Mouse (Mus musculus) midbrain, embryonic 10.5 days (tissue): ENCODE data around the gene Lypla2. TPM values are rescaled to one million over a fixed set of nuclear protein-coding genes. Genes with fewer than 3 reads are reported as not detected.

Experiments used
- DNase-seq: peaks from one replicate; pipeline ENCODE4 v3.0.0-alpha.2; 2017; ENCODE audit warnings: low spot score
- H3K27ac ChIP-seq: fragments of 300-500 bp; sonication (generic); replicated peaks from 2 replicates; pipeline ENCODE4 v1.5.1; 2016; ENCODE audit warnings: mild to moderate bottlenecking
- H3K27me3 ChIP-seq: fragments of 300-500 bp; sonication (generic); 2 replicates; pipeline ENCODE4 v1.6.1; 2016; ENCODE audit warnings: low read depth, mild to moderate bottlenecking; ENCODE audit not compliant: poor library complexity, severe bottlenecking
- H3K36me3 ChIP-seq: fragments of 300-500 bp; sonication (generic); 2 replicates; pipeline ENCODE4 v1.6.1; 2016; ENCODE audit warnings: mild to moderate bottlenecking, moderate library complexity
- H3K4me1 ChIP-seq: fragments of 300-500 bp; sonication (generic); 2 replicates; pipeline ENCODE4 v1.6.1; 2016
- H3K4me3 ChIP-seq: fragments of 300-500 bp; sonication (generic); 2 replicates; pipeline ENCODE4 v1.5.1; 2016; ENCODE audit warnings: mild to moderate bottlenecking, moderate library complexity
- H3K9me3 ChIP-seq: fragments of 300-500 bp; sonication (generic); replicated peaks from 2 replicates; pipeline ENCODE4 v1.6.1; 2016; ENCODE audit warnings: mild to moderate bottlenecking
- WGBS: fragments of 180-500 bp; shearing (Covaris S2); methylation state at CpG from one replicate; pipeline ENCODE4 v1.1.7; 2016; 5-methylcytosine and 5-hydroxymethylcytosine counted together
- polyA plus RNA-seq: library from polyadenylated mRNA; unstranded; fragments of >200 nt; fragmentation: Nextera tagmentation; extraction: Ambion mirVana; gene quantifications from 2 replicates; pipeline ENCODE4 v1.2.1, GENCODE M21; 2016

Lypla2 gene
- polyA plus RNA-seq, 1 experiment from 2014 or later, result 214 TPM

- no peaks in the 10 kb centered on the region for H3K27me3 ChIP-seq
- H3K9me3 ChIP-seq, result no peaks in the 10 kb centered on the region
- peaks cover 36% of the 10 kb centered on the region for H3K36me3 ChIP-seq
- peak overlapping the region; percentile 85 for H3K4me3 ChIP-seq
- WGBS, result 97% methylated on average over 1 of the region's 1 CpGs
- H3K4me1 ChIP-seq, result peaks cover 17% of the 10 kb centered on the region
- no peak overlapping the region for H3K27ac ChIP-seq
- DNase-seq, result no peak
These were observed 50.2 kb downstream of the Lypla2 start for GRCm38 (mm10) chr4:135922190-135922589.

- Histone ChIP-seq H3K36me3 (peaks cover 31% of the 10 kb centered on the region), H3K4me3 (peak overlapping the region; percentile 85), H3K27ac (peak overlapping the region; percentile 83), H3K27me3 (no peaks in the 10 kb centered on the region), H3K9me3 (no peaks in the 10 kb centered on the region), H3K4me1 (peaks cover 17% of the 10 kb centered on the region)
- DNase-seq, result peak; percentile 49
- 13% methylated on average over 26 of the region's 26 CpGs for WGBS
These were observed 50.9 kb downstream of the Lypla2 start for GRCm38 (mm10) chr4:135921257-135922120.

GRCm38 (mm10) chr4:135920304-135921241 is 51.9 kb downstream of the Lypla2 start, which contains the start of gene Fuca1:
Fuca1 (plus strand) TSS chr4:135920735.
- H3K36me3 ChIP-seq, result peaks cover 22% of the 10 kb centered on the region
- WGBS, result 2% methylated on average over 60 of the region's 60 CpGs
- peak; percentile 97 for DNase-seq
- peak within 1 kb of the TSS; percentile 85 for H3K4me3 ChIP-seq
- peaks cover 17% of the 10 kb centered on the region for H3K4me1 ChIP-seq
- H3K27ac ChIP-seq, result peak within 1 kb of the TSS; percentile 83
- H3K27me3 ChIP-seq, result no peaks in the 10 kb centered on the region
- no peaks in the 10 kb centered on the region for H3K9me3 ChIP-seq

- 93% methylated on average over 3 of the region's 3 CpGs for WGBS
- Histone ChIP-seq H3K4me1 (peaks cover 17% of the 10 kb centered on the region), H3K27ac (no peak overlapping the region), H3K4me3 (no peak overlapping the region), H3K36me3 (peaks cover 14% of the 10 kb centered on the region), H3K27me3 (no peaks in the 10 kb centered on the region), H3K9me3 (no peaks in the 10 kb centered on the region)
- DNase-seq, result no peak
These were observed 53.2 kb downstream of the Lypla2 start for GRCm38 (mm10) chr4:135919280-135919639.

GRCm38 (mm10) chr4:135918635-135919279 is 53.7 kb downstream of the Lypla2 start:
- H3K27me3 ChIP-seq, result no peaks in the 10 kb centered on the region
- no peak overlapping the region for H3K27ac ChIP-seq
- peaks cover 11% of the 10 kb centered on the region for H3K36me3 ChIP-seq
- no peak for DNase-seq
- H3K9me3 ChIP-seq, result no peaks in the 10 kb centered on the region
- H3K4me3 ChIP-seq, result no peak overlapping the region
- 92% methylated on average over 13 of the region's 13 CpGs for WGBS
- H3K4me1 ChIP-seq, result peaks cover 17% of the 10 kb centered on the region

Other genes starting within 250 kb of the Lypla2 start
- gene Il22ra1, start 244.5 kb downstream of the Lypla2 start, polyA plus RNA-seq, result not detected in 2 replicates
- 0.12 and 0.20 TPM in 2 replicates for gene Myom3, start 212.9 kb downstream of the Lypla2 start, polyA plus RNA-seq
- 368 and 383 TPM in 2 replicates for gene Srsf10, start 116.9 kb downstream of the Lypla2 start, polyA plus RNA-seq
- gene Pnrc2, start 98.8 kb downstream of the Lypla2 start, polyA plus RNA-seq, result 216 and 225 TPM in 2 replicates
- gene Cnr2, start 77.2 kb downstream of the Lypla2 start, polyA plus RNA-seq, result 0.46 and 0.60 TPM in 2 replicates
- gene Fuca1, start 51.9 kb downstream of the Lypla2 start, polyA plus RNA-seq, result 54.0 and 63.7 TPM in 2 replicates
- gene Hmgcl, start 26.2 kb downstream of the Lypla2 start, polyA plus RNA-seq, result 64.5 and 70.1 TPM in 2 replicates
- gene Gale, start 8.9 kb downstream of the Lypla2 start, polyA plus RNA-seq, result 47.2 and 47.6 TPM in 2 replicates
- gene Pithd1, start 14.6 kb upstream of the Lypla2 start, polyA plus RNA-seq, result 66.3 and 69.6 TPM in 2 replicates
- gene Eloa, start 49.1 kb upstream of the Lypla2 start, polyA plus RNA-seq, result 34.7 and 36.1 TPM in 2 replicates
- 407 and 486 TPM in 2 replicates for gene Rpl11, start 80.8 kb upstream of the Lypla2 start, polyA plus RNA-seq
- 619 and 802 TPM in 2 replicates for gene Id3, start 170.9 kb upstream of the Lypla2 start, polyA plus RNA-seq
- 10.3 and 10.8 TPM in 2 replicates for gene E2f2, start 199.8 kb upstream of the Lypla2 start, polyA plus RNA-seq
- 6.0 and 7.1 TPM in 2 replicates for gene Asap3, start 233.7 kb upstream of the Lypla2 start, polyA plus RNA-seq